Mouse (Mus musculus) hindlimb bud, embryonic 11.5 days (tissue): ENCODE measurements around the gene Srsf12.
A peak's percentile ranks its signal among the peaks of the same experiment; 100 is the strongest.

ENCODE experiments used
- DNase-seq: peaks from one replicate; pipeline ENCODE4 v3.0.0-alpha.2; 2012; ENCODE audit warnings: low read depth, low spot score; ENCODE audit errors: extremely low spot score

Gene Srsf12

GRCm38 (mm10) chr4:33248915-33249314 is 40.1 kb downstream of the Srsf12 start:
- DNase-seq: peak; percentile 50

- DNase-seq: no peak
Observed at GRCm38 (mm10) chr4:33249716-33250230, 41.0 kb downstream of the Srsf12 start.

GRCm38 (mm10) chr4:33250867-33251266 is 42.1 kb downstream of the Srsf12 start:
- DNase-seq: no peak

GRCm38 (mm10) chr4:33254706-33255105 is 45.9 kb downstream of the Srsf12 start:
- DNase-seq: no peak

- DNase-seq: no peak
Observed at GRCm38 (mm10) chr4:33257263-33257964, 48.6 kb downstream of the Srsf12 start.

GRCm38 (mm10) chr4:33260311-33260710 is 51.5 kb downstream of the Srsf12 start:
- DNase-seq: no peak

GRCm38 (mm10) chr4:33261311-33261753 is 52.5 kb downstream of the Srsf12 start:
- no peak for DNase-seq

GRCm38 (mm10) chr4:33262897-33263296 is 54.1 kb downstream of the Srsf12 start:
- no peak for DNase-seq

GRCm38 (mm10) chr4:33264979-33265726 is 56.4 kb downstream of the Srsf12 start:
- no peak for DNase-seq

GRCm38 (mm10) chr4:33270386-33271314 is 61.9 kb downstream of the Srsf12 start:
- DNase-seq: no peak

GRCm38 (mm10) chr4:33273437-33273836 is 64.6 kb downstream of the Srsf12 start:
- no peak for DNase-seq

- DNase-seq: no peak
Observed at GRCm38 (mm10) chr4:33281891-33282685, 73.3 kb downstream of the Srsf12 start.
